Mouse (Mus musculus) liver, embryonic 16.5 days (tissue): Measurements from ENCODE around the gene Tead4. TPM values are rescaled to one million over a fixed set of nuclear protein-coding genes. Genes with fewer than 3 reads are reported as not detected.
"Not testable (repeated sequence)": the region's sequence is repeated elsewhere in the genome, so short reads cannot be mapped to it uniquely, and the experiment has no call there.

Experiments used
- ATAC-seq: fragments of 200-750 bp; cut with Nextera tagmentation; 2 replicates; pipeline ENCODE4 v1.8.0; 2017; ENCODE audit warnings: low read depth, mild to moderate bottlenecking, moderate number of reproducible peaks, moderate library complexity
- H3K27ac ChIP-seq: fragments of 300-500 bp; sonication (generic); 2 replicates; pipeline ENCODE4 v1.5.1; 2014; ENCODE audit warnings: mild to moderate bottlenecking, low read length
- H3K27me3 ChIP-seq: fragments of 300-500 bp; sonication (generic); 2 replicates; pipeline ENCODE4 v1.6.1; 2014; ENCODE audit warnings: low read depth, low read length, mixed read lengths; ENCODE audit not compliant: control insufficient read depth, insufficient read depth
- H3K36me3 ChIP-seq: fragments of 300-500 bp; sonication (generic); 2 replicates; pipeline ENCODE4 v1.6.1; 2014; ENCODE audit warnings: mild to moderate bottlenecking; ENCODE audit not compliant: control insufficient read depth, insufficient read depth
- H3K4me1 ChIP-seq: fragments of 300-500 bp; sonication (generic); 2 replicates; pipeline ENCODE4 v1.6.1; 2014; ENCODE audit warnings: low read depth, low read length, mixed read lengths; ENCODE audit not compliant: control insufficient read depth
- H3K4me2 ChIP-seq: fragments of 300-500 bp; sonication (generic); 2 replicates; pipeline ENCODE4 v1.6.1; 2014; ENCODE audit warnings: low read depth, low read length, mixed read lengths
- H3K4me3 ChIP-seq: fragments of 300-500 bp; sonication (generic); 2 replicates; pipeline ENCODE4 v1.5.1; 2014; ENCODE audit warnings: low read depth, mild to moderate bottlenecking, low read length
- H3K9ac ChIP-seq: fragments of 300-500 bp; sonication (generic); 2 replicates; pipeline ENCODE4 v1.6.1; 2014; ENCODE audit warnings: low read depth, low read length
- H3K9me3 ChIP-seq: fragments of 300-500 bp; sonication (generic); replicated peaks from 2 replicates; pipeline ENCODE4 v1.6.1; 2016; ENCODE audit warnings: low read length; ENCODE audit not compliant: control insufficient read depth
- WGBS: fragments of 180-500 bp; shearing (Covaris S2); extraction: QIAGEN DNeasy Blood & Tissue Kit; methylation state at CpG from one replicate; pipeline ENCODE4 v1.1.7; 2014; ENCODE audit not compliant: insufficient replicate concordance; 5-methylcytosine and 5-hydroxymethylcytosine counted together
- polyA plus RNA-seq: library from polyadenylated mRNA; unstranded; fragments of >200 nt; fragmentation: Nextera tagmentation; extraction: Ambion mirVana; gene quantifications from 2 replicates; pipeline ENCODE4 v1.2.1, GENCODE M21; 2015

Tead4 gene
- polyA plus RNA-seq, 1 experiment from 2014 or later: 0.51 TPM

- Histone ChIP-seq H3K9ac (no peak overlapping the region), H3K36me3 (no peaks in the 10 kb centered on the region), H3K27me3 (no peaks in the 10 kb centered on the region), H3K9me3 (no peaks in the 10 kb centered on the region), H3K4me3 (no peak overlapping the region), H3K4me2 (no peak overlapping the region), H3K4me1 (no peaks in the 10 kb centered on the region), H3K27ac (no peak overlapping the region)
- ATAC-seq: no peak
- 25% methylated on average over 5 of the region's 5 CpGs for WGBS
Observed at GRCm38 (mm10) chr6:128234206-128234605, 66.4 kb downstream of the Tead4 start.

- WGBS: 44% methylated on average over 7 of the region's 7 CpGs
- no peak overlapping the region for H3K27ac ChIP-seq
- H3K4me2 ChIP-seq: no peak overlapping the region
- H3K27me3 ChIP-seq: no peaks in the 10 kb centered on the region
- H3K9me3 ChIP-seq: no peaks in the 10 kb centered on the region
- H3K4me3 ChIP-seq: no peak overlapping the region
- no peak for ATAC-seq
- H3K4me1 ChIP-seq: no peaks in the 10 kb centered on the region
- no peak overlapping the region for H3K9ac ChIP-seq
- H3K36me3 ChIP-seq: no peaks in the 10 kb centered on the region
Observed at GRCm38 (mm10) chr6:128232216-128232615, 68.4 kb downstream of the Tead4 start.

- Histone ChIP-seq H3K27me3 (no peaks in the 10 kb centered on the region), H3K9ac (no peak overlapping the region), H3K36me3 (no peaks in the 10 kb centered on the region), H3K27ac (no peak overlapping the region), H3K4me3 (no peak overlapping the region), H3K4me1 (no peaks in the 10 kb centered on the region), H3K4me2 (no peak overlapping the region), H3K9me3 (no peaks in the 10 kb centered on the region)
- ATAC-seq: no peak
- WGBS: 58% methylated on average over 3 of the region's 3 CpGs
Observed at GRCm38 (mm10) chr6:128231741-128232140, 68.9 kb downstream of the Tead4 start.

- WGBS: 28% methylated on average over 8 of the region's 8 CpGs
Observed at GRCm38 (mm10) chr6:128227438-128228017, 73.1 kb downstream of the Tead4 start.

GRCm38 (mm10) chr6:128226941-128227340 lies 73.7 kb downstream of the Tead4 start:
- H3K9ac ChIP-seq: no peak overlapping the region
- WGBS: 53% methylated on average over 3 of the region's 3 CpGs

More at GRCm38 (mm10) chr6:128227438-128228017, 73.1 kb downstream of the Tead4 start:
- Histone ChIP-seq H3K4me2 (no peak overlapping the region), H3K4me1 (no peaks in the 10 kb centered on the region; the same call in 1 of the 2 replicates), H3K27me3 (no peaks in the 10 kb centered on the region), H3K9ac (no peak overlapping the region), H3K9me3 (no peaks in the 10 kb centered on the region), H3K4me3 (no peak overlapping the region), H3K27ac (no peak overlapping the region), H3K36me3 (no peaks in the 10 kb centered on the region)
- ATAC-seq: no peak

GRCm38 (mm10) chr6:128225846-128226176 lies 74.8 kb downstream of the Tead4 start:
- 50% methylated on average over 1 of the region's 1 CpGs for WGBS
- Histone ChIP-seq H3K9me3 (no peaks in the 10 kb centered on the region), H3K4me1 (no peaks in the 10 kb centered on the region; the same call in 1 of the 2 replicates), H3K27ac (peak overlapping the region; percentile 75), H3K27me3 (no peaks in the 10 kb centered on the region), H3K4me3 (no peak overlapping the region), H3K9ac (no peak overlapping the region), H3K36me3 (no peaks in the 10 kb centered on the region), H3K4me2 (no peak overlapping the region)
- no peak; the same call in 1 of the 2 replicates for ATAC-seq

More at GRCm38 (mm10) chr6:128226941-128227340, 73.7 kb downstream of the Tead4 start:
- H3K27ac ChIP-seq: no peak overlapping the region
- no peaks in the 10 kb centered on the region; the same call in 1 of the 2 replicates for H3K4me1 ChIP-seq
- H3K27me3 ChIP-seq: no peaks in the 10 kb centered on the region
- no peaks in the 10 kb centered on the region for H3K36me3 ChIP-seq
- no peak overlapping the region for H3K4me2 ChIP-seq
- no peak overlapping the region for H3K4me3 ChIP-seq
- ATAC-seq: no peak
- no peaks in the 10 kb centered on the region for H3K9me3 ChIP-seq

GRCm38 (mm10) chr6:128225009-128225845 lies 75.4 kb downstream of the Tead4 start:
- peak overlapping the region; percentile 75 for H3K27ac ChIP-seq
- H3K4me2 ChIP-seq: no peak overlapping the region
- no peaks in the 10 kb centered on the region for H3K27me3 ChIP-seq
- no peaks in the 10 kb centered on the region for H3K36me3 ChIP-seq
- no peaks in the 10 kb centered on the region; the same call in 1 of the 2 replicates for H3K4me1 ChIP-seq
- peak; percentile 75 for ATAC-seq
- H3K9me3 ChIP-seq: no peaks in the 10 kb centered on the region
- no peak overlapping the region for H3K9ac ChIP-seq
- 57% methylated on average over 4 of the region's 4 CpGs for WGBS
- no peak overlapping the region for H3K4me3 ChIP-seq

- H3K4me1 ChIP-seq: no peaks in the 10 kb centered on the region; the same call in 1 of the 2 replicates
- no peaks in the 10 kb centered on the region for H3K36me3 ChIP-seq
- no peak overlapping the region for H3K27ac ChIP-seq
- H3K9ac ChIP-seq: no peak overlapping the region
- no peaks in the 10 kb centered on the region for H3K27me3 ChIP-seq
- H3K4me3 ChIP-seq: no peak overlapping the region
- no peak overlapping the region for H3K4me2 ChIP-seq
- ATAC-seq: peak; percentile 55
- H3K9me3 ChIP-seq: no peaks in the 10 kb centered on the region
Observed at GRCm38 (mm10) chr6:128223159-128223558, 77.5 kb downstream of the Tead4 start.

- H3K9me3 ChIP-seq, H3K36me3 ChIP-seq, H3K4me2 ChIP-seq, ATAC-seq, H3K27ac ChIP-seq, H3K27me3 ChIP-seq, H3K4me1 ChIP-seq, H3K9ac ChIP-seq, H3K4me3 ChIP-seq: not testable (repeated sequence)
- 67% methylated on average over 4 of the region's 4 CpGs for WGBS
Observed at GRCm38 (mm10) chr6:128215004-128215403, 85.6 kb downstream of the Tead4 start.
